Mouse (Mus musculus) embryo, embryonic 10.5 days (tissue): ENCODE measurements around the gene Sirt7.
"Not testable (repeated sequence)": the region's sequence is repeated elsewhere in the genome, so short reads cannot be mapped to it uniquely, and the experiment has no call there.

Source experiments
- DNase-seq: peaks from one replicate; pipeline ENCODE4 v3.0.0-alpha.2; 2015; ENCODE audit warnings: low spot score

The Sirt7 gene

DNA sequence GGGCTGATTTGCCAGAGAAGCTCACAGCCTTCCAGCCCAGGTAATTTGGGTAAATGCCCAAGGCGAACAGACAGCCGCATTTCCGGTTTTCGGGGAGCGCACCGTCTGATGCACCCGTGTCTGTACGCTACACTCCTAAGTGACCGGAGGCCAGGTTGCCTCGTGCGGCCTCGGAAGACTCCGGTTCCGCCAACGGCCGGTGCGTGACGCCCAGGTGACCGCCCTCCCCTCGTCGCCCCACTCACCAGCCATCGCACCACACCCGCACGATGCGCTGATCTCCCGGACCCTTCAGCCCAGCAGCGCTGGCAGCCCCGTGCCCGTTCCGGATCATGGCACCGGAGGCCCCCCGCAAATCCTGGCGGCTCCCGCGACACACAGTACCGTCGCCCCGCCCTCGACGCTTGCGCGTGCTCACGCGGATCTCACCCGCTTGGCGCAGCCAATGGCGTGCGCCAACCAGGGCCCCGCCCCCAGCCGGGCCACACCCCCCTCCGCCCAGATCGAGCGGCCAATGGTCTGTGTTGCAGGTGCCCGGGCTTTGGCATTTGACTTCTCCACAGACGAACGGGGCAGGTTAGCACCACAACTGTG lies 7.4 kb downstream of the Sirt7 start, which contains the start of gene Pcyt2:
Gene Pcyt2 (minus strand): TSS at position 418 of the 594 bp plus-strand sequence.
- DNase-seq = peak; percentile 93

DNA sequence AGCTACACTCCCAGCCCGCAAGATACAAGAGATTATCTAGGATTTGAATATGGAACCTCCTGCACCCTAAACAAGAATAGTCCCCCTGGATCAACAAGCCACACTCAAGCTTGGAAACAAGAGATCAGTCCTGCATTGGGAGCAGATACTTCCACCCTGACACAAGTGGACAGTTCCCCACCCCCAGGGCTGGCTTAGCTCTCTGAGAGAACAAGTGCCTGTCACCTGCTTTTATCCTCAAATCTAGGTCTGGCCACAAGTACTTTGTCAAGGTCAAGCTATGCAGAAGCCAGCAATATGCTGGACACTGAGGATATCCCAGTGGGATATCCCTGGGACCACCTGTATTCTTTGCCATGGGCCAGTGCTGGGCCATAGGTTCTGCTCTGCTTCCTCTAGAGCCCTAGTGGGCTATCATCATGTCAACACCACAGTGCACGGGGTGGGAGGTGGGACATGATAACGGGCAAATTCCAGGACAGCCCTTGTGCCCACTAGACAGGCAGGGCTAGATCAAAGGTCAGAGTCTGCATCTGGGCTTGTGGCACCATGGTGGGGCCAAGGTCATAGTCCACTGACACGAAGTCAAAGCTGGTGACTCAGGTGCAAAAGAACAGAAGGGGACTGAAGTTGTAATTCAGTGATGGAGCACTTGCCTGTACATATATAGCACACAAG lies 8.3 kb downstream of the Sirt7 start:
- DNase-seq = no peak

DNA sequence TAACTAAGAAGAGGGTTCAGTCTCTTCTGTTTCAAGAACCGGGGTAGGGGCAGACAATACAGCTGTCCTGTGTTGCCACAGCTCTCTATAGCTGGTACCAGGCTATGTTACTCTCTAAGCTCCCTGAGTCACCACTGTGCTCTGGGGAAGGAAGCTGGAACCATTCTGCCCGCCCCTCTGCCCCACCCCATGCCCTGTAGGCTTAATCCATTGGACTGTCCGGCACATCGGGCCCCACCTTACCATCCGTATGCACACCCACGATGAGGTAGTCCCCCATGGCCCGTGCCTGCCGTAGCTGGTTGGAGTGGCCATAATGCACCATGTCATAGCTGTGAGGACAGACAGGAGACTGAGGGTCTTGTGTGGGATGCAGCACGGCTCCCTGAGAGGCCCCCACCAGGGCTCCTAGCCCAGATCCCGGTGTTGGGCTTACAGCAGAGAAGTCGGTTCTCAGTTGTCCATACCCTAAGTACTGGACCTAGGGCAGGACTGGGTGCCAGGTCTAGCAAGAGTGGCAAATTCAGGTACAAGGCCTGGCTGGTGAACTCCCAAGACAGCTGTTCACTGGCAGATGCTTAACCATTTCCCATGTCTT lies 9.3 kb downstream of the Sirt7 start:
- no peak for DNase-seq

DNA sequence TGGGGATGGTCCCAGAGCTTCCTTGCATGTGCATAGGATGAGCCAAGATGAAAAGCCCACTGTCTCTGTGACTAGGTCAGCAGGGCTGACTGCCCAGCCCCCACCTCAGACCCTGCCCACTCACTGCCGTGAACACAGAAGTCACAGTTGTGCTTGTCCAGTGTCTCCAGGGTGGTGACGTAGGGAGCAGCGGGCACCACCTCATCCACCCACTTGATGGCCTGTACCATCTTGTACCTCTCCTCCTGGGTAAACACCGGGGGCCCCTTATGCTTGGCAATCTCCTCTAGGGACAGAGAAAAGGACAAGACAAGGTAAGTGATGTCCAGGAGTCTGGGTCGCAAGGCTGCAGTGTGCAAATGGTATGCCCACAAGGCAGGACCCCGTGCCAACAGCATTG lies 9.9 kb downstream of the Sirt7 start:
- no peak for DNase-seq

DNA sequence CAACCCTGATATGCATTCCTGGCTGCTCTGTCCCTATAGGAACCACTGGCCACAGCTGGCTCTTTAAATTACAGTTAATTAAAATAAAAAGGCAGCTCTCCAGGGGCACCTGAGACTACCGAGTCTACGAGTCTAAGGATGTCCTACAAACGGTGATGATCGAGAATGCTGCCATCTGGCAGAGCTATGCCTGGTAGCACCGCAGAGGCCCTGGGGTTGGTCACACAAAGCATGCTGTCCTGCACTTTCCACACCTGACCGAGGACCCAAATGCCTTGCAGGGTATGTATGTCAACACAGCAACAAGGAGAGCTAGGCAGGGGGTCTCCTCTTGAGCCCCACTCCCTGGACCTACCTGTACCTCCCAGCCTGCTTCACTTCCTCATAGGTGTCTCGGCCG lies 11.1 kb downstream of the Sirt7 start:
- no peak for DNase-seq

DNA sequence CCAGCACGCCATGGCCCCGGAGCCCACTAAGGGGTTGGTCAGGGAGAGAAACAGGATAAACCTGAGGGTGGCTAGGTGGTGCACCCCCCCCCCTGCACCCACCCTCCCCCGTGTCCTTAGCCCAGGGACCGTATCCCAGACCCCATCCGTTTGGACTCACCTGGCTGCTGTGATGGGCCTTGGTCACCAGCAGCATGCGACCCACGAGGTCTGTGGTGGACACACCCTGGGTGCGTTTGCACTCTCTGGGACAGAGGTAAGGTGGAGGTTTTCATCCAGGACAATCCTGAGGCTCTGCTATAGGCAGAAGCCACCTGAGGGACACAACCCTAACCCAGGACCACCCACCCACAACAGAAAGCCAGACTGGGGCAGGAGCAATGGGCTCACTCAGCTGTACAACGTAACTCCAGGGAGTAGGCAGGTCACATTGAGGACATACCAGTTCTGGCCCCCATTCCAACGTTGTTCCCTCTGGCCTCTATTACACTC lies 11.5 kb downstream of the Sirt7 start:
- DNase-seq = no peak

DNA sequence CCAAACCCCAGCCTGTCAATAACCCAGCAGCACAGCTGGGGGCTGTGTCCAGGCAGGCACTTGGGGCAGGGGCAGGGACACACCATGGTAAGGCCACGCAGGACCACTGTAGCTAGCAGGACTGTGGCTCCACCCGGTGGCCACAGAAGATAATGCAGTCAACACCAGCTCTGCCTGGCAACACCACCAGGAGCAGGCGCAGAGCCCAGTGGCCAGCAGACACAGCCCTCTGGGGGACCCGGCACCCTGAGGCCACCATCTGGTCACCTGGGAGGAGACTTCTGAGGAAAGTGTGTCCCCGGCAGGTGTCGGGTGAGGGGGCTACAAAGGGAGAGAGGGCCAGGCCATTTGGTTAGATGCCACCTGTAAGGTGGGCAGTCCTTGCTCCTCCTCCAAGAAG lies 12.3 kb downstream of the Sirt7 start:
- DNase-seq = peak; percentile 74

DNA sequence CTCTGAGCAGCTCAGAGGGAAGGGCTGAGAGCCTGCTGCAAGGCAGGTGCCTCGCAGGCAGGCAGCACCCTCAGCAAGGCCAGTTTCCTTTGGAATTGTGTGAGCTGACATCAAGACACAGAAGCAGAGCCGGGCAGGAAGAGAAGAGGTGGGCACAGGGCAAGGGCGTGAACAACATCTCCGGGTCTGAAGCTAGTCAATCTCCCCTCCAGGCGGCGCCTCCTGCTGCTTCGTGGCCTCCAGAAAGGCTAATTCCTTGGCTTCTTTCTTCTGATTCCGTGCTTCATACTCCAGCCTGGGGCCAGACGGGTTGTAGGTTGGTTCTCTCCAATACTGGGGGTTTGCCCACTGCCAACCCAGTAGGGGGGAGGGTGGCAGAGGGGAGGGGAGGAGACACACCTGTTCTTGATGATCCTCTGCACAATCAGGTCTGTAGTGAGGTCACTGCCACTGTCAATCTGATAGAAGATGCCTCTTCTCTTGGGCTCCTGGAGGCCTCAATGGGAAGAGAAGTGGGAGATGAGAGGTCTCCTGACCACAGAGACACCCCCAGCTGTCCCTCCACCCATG lies 14.5 kb downstream of the Sirt7 start:
- DNase-seq = no peak

DNA sequence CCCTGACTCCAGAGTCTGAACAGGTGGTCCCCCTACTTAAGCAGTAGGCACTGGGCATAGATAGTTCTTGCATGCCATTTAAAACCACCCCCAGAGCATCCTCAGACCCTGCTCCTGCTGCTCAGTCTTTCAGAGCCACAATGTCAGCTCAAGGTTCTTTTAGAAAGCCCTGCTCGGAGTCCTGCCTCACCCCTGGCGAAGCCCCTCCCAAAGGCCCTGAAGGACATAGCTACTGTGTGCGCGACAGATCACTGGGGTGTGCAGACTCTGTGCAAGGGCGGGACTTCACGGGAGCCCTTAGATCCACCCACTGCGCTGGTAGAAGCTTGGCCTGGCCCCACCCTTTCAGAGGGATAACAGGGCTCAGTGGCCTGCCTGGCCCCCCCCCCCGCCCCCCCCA lies 15.8 kb downstream of the Sirt7 start:
- peak; percentile 19 for DNase-seq

DNA sequence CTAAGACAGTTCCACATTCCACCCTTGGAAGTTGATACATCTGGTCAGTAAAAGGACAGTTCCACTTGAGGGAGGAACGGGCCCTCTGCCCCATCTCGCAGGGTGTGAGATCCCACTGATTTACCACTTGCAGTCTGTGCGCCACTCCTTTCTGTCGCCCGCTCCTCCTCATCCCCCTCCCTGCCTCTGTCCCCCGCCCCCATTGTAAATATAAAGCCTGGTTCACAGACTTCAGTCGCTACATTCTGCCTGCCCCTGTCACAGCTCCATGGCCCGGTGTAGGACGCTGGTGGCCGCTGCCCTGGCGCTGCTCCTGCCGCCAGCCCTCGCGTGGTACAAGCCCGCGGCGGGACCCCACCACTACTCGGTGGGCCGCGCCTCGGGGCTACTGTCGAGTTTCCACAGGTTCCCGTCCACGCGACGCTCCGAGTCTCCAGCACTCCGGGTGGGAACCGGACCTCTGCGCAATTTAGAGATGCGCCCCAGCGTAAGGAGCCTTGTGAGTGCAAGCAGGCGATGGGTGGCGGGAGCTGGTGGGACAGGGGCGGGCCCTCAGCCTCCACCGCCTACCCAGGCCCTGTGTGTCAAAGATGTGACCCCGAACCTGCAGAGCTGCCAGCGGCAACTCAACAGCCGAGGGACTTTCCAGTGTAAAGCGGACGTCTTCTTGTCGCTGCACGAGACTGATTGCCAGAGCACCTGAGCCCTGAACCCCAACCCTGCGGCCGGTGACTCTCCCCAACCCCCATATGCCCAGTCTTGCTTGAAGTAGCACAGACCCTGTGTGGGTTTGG lies 16.6 kb downstream of the Sirt7 start, which contains the start of gene Npb:
Gene Npb (plus strand): TSS at position 237 of the 794 bp plus-strand sequence.
- peak; percentile 39 for DNase-seq

DNA sequence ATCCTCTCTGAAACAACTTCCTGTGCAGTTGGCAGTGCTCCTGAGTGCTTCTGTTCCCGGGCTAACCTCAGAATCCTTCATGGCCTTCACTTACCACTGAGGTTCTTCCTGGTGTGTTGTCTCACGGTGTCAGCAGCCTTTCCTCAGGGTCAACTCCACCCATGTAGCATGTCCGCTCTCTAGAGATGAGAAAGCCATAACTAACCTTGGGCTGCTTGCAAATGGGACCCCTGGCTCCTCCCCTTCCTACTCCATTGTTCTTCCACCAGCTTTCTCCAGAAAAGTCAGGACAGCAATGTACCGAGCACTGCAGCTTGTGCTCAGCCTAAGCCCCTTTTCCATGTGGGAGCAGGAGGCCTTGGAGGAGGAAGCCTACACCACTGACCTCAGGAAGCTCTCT lies 18.3 kb downstream of the Sirt7 start:
- DNase-seq = no peak

DNA sequence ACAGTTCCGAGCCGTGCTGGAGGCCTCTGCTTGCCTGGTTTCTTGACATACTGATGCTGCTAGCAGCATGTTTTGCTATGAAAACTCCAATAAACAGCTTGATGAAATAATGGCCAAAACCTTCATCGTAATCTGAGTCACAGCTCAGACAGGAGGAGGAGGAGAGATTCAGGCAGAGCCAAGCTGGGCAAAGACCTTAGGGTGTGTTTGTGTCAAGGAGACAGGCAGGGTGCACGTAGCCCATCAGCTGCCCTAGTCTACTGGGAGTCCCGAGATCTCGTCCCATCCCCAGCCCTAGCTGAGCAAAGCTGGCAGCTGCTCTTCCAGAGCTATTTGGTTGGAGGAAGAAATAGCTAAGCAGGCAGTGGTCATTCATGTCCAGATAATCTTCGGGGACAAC lies 19.4 kb downstream of the Sirt7 start:
- no peak for DNase-seq

DNA sequence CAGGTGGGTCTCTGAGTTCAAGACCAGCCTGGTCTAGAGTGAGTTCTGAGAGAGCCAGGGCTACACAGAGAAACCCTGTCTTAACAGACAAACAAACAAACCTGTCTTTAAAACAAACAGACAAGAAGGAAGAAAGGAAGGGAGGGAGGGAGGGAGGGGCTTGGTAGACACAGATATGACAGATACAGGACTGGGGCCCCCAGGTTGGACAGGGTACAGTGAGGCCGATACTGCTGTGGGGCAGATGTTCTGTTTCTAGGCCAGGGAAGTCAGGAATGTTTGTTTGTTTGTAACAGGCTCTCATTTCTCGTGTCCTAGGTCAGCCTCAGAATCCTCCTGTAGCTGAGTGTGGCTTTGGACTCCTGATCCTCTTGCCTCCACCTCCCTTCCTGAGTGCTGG lies 21.5 kb downstream of the Sirt7 start:
- no peak for DNase-seq

DNA sequence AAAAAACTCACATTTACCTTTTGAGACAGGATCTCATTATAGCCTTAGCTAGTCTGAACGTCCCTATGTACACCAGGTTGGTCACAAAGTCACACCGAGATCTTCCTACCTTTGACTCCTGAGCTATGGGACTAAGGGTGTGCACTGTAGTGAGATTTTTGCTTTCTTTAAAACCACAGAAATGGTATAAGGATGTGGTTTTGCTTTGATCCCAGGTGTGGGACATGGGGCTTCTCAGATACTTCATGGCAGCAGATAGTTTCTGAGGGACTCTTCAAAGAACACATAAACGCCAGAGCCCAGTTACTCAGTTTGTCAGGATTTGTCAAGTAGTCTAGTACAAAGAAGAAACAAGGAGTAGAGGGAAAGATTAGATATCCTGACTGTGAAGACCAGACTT lies 24.3 kb downstream of the Sirt7 start:
- no peak for DNase-seq

DNA sequence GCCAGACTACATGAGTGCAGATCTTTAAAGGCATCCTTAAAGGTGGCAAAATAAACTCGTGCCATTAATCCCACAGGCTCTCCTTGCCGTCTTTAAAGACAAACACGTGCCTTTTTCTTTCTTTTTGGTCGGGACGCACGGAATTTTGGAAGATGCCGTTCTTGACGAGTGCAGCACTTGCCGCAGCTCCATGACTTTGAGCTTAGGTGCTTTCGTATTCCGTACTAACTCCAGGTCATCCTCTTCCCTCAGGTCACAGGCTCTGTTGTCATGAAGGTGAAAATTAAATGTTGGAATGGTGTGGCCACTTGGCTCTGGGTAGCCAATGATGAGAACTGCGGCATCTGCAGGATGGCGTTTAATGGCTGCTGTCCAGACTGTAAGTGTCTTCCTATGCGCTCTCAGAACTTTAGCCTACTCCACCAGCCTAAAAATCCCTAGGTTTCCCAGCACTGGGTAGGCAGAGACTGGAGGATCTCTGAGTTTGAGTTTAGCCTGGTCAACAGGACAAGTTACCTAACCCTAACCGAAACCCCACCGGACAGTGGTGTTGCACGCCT lies 26.0 kb downstream of the Sirt7 start:
- DNase-seq = peak; percentile 22

DNA sequence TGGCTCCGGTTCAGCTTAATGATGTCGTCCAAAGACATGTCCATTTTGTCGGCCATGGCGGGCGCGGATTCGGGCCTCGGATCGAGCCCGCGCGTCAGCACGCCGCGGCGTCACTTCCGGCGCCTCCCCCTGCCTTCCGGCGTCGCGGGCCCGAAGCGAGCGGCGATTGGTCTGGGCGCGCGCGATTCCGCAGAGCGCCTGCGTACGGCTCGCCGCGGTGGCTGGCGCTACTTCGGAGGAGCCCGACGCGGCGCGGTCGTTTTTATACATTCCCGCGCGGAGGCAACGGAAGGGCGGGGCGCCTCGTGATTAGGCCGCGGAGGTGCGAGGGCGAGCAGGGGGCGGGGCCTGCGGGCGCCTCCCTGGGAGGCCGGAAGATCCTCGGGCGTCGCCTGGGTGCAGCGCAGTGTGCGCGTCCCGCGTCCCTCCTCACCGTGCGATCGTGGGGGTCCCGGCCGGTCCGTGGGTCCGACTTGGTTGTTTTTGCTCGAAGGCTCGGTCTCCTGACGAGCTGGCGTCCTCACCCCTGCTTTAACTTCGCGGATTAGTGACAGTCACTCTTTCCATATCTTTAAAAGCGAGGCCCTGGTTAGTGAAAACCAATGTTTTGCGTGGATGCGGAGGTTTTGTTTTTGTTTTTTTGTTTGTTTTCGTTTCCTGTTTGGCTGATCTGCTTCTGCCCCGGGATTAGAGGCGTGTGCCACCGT lies 26.6 kb downstream of the Sirt7 start, which contains the start of the genes Alyref and Anapc11:
Gene Alyref (minus strand): TSS at position 83 of the 707 bp plus-strand sequence.
Gene Anapc11 (plus strand): TSS at position 139 of the 707 bp plus-strand sequence.
- peak; percentile 97 for DNase-seq

DNA sequence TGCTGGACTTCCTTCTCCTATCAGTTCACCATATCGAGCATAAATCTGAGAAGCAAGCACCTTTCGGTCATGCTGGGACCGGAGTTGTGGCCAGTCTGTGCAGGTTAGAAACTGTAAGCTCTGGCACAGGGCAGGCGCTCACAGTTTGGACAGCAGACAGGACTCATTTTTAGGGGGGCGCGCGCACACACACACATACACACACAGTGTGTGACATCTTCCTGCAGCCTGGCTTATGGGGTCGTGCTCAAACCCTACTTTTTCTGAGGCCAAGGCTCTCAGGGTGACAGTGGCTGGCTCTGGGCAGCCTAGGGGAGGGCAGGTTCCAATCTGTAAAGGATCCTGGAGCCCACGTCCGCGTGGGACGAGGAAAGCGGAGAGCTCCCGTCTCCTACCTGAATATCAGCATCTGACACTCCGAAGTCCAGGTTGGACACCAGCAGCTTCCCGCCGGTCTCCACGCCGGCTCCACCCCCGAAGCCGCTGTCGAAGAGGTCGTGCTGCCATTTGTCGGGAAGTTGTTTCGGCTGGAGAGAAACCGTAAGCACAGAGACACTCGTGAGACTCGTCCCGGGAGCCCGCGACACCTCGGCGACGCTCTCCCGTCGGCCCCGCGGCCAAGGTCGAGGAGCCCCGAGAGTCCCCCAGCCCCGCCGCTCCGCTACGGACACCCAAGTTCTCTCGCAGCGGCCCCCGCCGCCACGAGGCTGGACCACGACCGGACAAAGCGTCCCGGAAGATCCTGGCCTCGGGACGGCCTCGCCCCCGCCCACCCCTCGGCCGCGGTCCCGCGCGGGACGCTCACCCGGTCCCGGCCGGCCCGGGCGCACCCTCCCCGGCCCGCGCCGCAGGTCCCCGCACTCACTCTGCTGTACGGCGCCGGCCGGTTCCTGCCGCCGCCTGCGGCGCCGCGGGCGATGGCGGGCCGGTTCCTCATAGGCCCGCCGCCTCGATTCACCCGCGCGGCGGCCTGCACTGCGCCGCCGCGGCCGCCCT lies 27.5 kb downstream of the Sirt7 start:
- DNase-seq = peak; percentile 34

DNA sequence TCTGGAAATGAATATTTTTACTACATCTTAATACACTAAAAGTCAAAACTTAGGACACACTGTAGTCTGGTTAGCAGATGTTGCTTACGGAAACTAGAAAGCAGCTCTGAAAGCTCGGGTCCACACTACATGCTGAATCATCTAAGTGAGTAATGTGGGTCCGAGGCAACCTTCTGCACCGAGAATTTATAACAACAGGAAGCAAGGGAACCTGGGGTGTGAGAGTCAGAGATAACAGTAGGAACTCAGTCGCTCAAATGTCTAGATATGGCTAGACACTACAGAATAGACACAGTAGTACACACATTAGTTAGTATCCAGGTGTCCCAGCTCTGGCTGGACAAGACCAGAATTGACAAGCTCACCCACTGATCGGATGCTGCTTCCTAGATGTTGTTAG lies 36.5 kb downstream of the Sirt7 start:
- no peak for DNase-seq

DNA sequence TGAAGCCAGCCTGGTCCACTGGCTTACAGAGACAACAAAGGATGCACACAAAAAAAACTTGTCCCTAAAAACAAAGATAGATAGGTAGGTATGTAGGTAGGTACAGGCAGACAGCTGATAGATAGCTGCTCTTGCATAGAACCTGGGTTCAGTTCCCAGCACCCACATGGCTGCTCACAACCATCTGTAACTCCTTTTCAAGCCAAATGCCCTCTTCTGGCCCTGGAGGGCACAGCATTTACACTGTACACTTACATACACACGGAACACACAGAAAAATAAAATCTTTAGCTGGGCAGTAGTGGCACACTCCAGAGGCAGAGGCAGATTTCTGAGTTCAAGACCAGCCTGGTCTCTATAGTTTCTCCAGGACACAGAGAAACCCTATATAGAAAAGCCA lies 41.1 kb downstream of the Sirt7 start:
- DNase-seq = no peak

DNA sequence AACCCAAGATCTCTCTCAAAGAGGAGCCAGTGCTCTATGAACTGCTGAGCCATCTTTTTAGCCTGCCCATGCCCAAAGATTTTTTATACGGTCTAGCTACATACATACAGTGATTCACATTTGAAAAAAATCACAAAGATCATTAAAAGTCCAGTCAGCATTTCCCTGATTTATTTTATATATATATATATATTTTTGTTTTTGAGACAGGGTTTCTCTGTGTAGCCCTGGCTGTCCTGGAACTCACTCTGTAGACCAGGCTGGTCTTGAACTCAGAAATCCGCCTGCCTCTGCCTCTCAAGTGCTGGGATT lies 42.1 kb downstream of the Sirt7 start:
- not testable (repeated sequence) for DNase-seq
